Mouse (Mus musculus): ENCODE results near the gene Srcap. TPM values are rescaled to one million over a fixed set of nuclear protein-coding genes. Genes with fewer than 3 reads are reported as not detected.

Gene Srcap
- polyA plus RNA-seq, 1 experiment from 2014 or later: 37.9 TPM

DNA sequence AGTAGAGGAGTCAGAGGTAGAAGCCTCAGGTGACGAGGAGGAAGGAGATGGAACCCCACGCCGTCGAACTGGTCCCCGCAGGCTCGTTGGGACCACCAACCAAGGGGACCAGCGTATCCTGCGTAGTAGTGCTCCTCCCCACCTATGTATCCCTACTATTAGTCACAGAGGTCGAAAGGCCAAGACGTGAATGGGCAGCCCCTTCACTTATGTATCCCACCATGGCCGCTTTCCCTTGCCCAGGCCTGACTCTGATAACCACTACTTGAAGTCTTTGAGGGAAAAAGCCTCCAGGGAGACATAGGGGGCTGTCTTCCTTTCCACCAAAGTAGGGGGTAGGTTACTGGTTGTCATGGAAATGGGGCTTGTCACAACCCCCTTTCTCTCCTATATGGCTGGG, 48.8 kb downstream of the Srcap start:
- Histone ChIP-seq H3K4me2 (ENCODE audit: low read length) (no peak overlapping the region), H3K27ac (ENCODE audit: low read depth, low read length) (no peak overlapping the region), H3K27me3 (replicated peaks; ENCODE audit: control insufficient read depth, insufficient read depth, low read length) (no peaks in the 10 kb centered on the region), H3K9me3 (ENCODE audit: control insufficient read depth, low read length) (no peaks in the 10 kb centered on the region), H3K9ac (ENCODE audit: low read depth, low read length) (no peak overlapping the region), H3K4me1 (ENCODE audit: control insufficient read depth, insufficient read depth, low read depth, low read length) (no peaks in the 10 kb centered on the region), H3K4me3 (ENCODE audit: low read length) (no peak overlapping the region), H3K36me3 (ENCODE audit: control insufficient read depth, insufficient read depth, low read length) (peaks cover 47% of the 10 kb centered on the region)
- 92% methylated on average over 11 of the region's 11 CpGs for WGBS
- no peak for ATAC-seq

DNA sequence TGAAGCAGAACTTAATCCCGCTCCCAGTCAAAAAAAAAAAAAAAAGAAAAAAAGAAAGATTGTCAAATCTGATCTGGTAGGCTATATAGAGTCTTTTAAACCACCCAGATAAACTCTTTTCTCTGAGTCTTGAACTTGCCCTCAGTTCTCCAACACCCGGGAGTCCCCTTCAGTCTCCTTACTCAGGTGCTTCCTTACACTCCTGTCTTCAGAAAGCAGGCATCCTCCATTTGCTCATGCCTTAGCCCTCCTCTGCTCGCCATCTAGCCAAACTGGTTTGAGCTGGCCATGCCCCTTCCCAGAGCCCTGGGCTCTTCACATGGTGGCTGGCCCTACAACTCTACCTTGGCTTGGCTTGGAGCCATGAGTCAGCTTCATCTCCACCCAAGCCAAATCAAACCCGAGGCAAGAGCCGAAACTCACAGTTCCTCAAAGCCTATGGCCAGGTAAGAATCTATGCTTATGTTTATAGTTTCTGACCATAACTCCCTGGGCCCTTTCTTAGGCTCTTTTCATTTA, 49.6 kb downstream of the Srcap start, which contains the start of gene Tmem265:
TSS of gene Tmem265 (plus strand) at position 51 of the 519 bp plus-strand sequence.
- 92% methylated on average over 5 of the region's 5 CpGs for WGBS
- H3K36me3 ChIP-seq (ENCODE audit: control insufficient read depth, insufficient read depth, low read length): peaks cover 43% of the 10 kb centered on the region

DNA sequence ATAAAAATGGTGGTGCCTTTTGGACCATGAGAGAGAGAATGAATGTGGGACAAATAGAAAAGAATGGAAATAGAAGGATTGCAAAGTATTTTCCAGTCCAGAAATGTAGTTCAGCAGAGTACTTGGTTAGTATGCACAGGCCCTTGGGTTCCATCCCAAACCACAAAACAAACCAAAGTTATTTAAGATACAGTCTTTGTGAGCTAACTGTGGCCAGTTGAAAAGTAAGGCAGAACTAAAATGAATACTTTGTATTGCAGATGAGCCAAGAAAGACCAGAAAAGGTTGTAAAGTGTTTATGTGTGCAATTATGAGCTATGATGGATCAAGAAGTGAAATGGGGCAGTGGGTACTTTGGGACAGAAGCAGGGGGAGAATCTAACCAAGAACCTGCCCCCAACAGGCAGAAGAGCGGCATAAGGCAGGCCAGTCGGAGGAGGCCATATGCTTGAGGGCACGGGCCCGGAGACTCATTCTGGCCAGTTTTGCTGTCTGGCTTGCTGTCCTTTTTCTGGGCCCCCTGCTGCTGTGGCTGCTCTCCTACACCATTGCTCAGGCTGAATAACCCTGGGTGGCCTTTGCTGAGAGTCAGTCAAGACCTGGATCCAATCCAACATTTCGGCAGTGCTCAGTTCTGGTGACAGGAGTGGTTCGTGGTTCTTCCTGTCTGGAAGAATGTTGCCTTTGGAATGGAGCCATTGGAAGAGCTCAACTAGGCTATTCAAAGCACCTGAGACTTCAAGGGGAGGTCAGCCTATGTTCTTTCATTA, 52.8 kb downstream of the Srcap start:
- Histone ChIP-seq H3K27me3 (replicated peaks; ENCODE audit: control insufficient read depth, insufficient read depth, low read length) (no peaks in the 10 kb centered on the region), H3K4me3 (ENCODE audit: low read length) (no peak overlapping the region), H3K4me2 (ENCODE audit: low read length) (no peak overlapping the region), H3K9me3 (ENCODE audit: control insufficient read depth, low read length) (no peaks in the 10 kb centered on the region), H3K9ac (ENCODE audit: low read depth, low read length) (no peak overlapping the region), H3K36me3 (ENCODE audit: control insufficient read depth, insufficient read depth, low read length) (peaks cover 13% of the 10 kb centered on the region), H3K4me1 (ENCODE audit: control insufficient read depth, insufficient read depth, low read depth, low read length) (no peaks in the 10 kb centered on the region), H3K27ac (ENCODE audit: low read depth, low read length) (no peak overlapping the region)
- 56% methylated on average over 6 of the region's 6 CpGs for WGBS
- no peak for ATAC-seq

More for the DNA sequence above, 49.6 kb downstream of the Srcap start, which contains the start of gene Tmem265:
- no peaks in the 10 kb centered on the region for H3K27me3 ChIP-seq (replicated peaks; ENCODE audit: control insufficient read depth, insufficient read depth, low read length)
- ATAC-seq: no peak
- no peaks in the 10 kb centered on the region for H3K4me1 ChIP-seq (ENCODE audit: control insufficient read depth, insufficient read depth, low read depth, low read length)
- no peaks in the 10 kb centered on the region for H3K9me3 ChIP-seq (ENCODE audit: control insufficient read depth, low read length)
- H3K4me3 ChIP-seq (ENCODE audit: low read length): no peak within 1 kb of the TSS
- H3K27ac ChIP-seq (ENCODE audit: low read depth, low read length): no peak within 1 kb of the TSS
- H3K9ac ChIP-seq (ENCODE audit: low read depth, low read length): no peak within 1 kb of the TSS
- H3K4me2 ChIP-seq (ENCODE audit: low read length): no peak within 1 kb of the TSS

DNA sequence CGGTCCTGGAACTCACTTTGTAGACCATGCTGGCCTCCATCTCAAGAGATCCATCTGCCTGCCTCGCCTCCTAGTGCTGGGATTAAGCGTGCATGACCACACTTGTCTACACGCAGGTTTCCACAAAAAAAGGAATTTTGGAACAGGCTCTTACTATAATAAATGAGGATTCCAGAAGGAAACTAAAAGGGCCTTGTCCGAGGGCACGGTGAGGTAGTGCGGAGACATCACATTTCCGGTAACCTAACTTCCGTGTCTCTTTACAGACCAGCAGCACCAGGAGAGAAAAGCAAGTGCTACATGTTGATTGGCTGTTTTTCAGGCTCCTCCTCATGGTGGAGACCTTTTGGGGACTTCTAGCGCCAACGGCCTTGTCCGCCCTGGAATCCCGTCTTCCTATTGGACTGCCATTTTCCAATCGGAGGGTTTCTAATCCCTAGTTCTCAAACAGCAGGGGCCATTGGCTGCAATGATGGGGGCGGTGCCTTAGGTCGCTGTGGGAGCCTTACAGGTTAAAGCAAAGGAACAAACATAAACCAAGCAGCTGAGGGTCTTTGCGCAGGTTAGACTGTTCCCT, 61.2 kb downstream of the Srcap start, which contains the start of gene Phkg2:
TSS of gene Phkg2 (plus strand) at position 446 of the 577 bp plus-strand sequence.
- peaks cover 20% of the 10 kb centered on the region for H3K4me1 ChIP-seq (ENCODE audit: control insufficient read depth, insufficient read depth, low read depth, low read length)
- H3K4me2 ChIP-seq (ENCODE audit: low read length): peak within 1 kb of the TSS; percentile 95
- H3K9me3 ChIP-seq (ENCODE audit: control insufficient read depth, low read length): no peaks in the 10 kb centered on the region
- peaks cover 3% of the 10 kb centered on the region; the same call in 1 of the 2 replicates for H3K36me3 ChIP-seq (ENCODE audit: control insufficient read depth, insufficient read depth, low read length)
- peak within 1 kb of the TSS; percentile 84 for H3K27ac ChIP-seq (ENCODE audit: low read depth, low read length)
- H3K9ac ChIP-seq (ENCODE audit: low read depth, low read length): peak within 1 kb of the TSS; percentile 90
- peak; percentile 99 for ATAC-seq
- H3K4me3 ChIP-seq (ENCODE audit: low read length): peak within 1 kb of the TSS; percentile 93
- H3K27me3 ChIP-seq (replicated peaks; ENCODE audit: control insufficient read depth, insufficient read depth, low read length): no peaks in the 10 kb centered on the region
- under 1% methylated on average over 17 of the region's 17 CpGs for WGBS

DNA sequence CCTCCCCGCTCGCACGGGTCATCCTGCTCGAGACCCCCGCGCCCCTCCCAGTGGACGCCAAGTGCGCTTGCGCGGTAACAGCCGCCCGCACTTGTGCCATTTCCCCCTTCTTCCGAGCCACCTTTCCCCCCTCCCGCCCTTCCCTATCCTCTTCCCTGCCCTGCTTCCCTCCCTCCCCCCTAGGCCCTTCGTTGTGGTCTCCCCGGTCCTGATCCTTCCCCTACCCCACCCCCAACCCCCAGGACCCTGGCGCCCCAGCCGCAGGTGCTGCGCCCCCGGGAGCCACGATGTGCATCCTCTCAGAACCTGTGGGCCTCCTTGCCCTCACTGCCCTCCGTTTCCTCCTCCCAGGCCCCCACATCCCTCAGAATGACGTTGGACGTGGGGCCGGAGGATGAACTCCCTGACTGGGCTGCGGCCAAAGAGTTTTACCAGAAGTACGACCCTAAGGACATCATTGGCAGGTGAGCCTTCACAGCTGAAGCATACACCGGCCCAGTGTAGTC, 61.8 kb downstream of the Srcap start:
- ATAC-seq: peak; percentile 79; the same call in 1 of the 2 replicates

DNA sequence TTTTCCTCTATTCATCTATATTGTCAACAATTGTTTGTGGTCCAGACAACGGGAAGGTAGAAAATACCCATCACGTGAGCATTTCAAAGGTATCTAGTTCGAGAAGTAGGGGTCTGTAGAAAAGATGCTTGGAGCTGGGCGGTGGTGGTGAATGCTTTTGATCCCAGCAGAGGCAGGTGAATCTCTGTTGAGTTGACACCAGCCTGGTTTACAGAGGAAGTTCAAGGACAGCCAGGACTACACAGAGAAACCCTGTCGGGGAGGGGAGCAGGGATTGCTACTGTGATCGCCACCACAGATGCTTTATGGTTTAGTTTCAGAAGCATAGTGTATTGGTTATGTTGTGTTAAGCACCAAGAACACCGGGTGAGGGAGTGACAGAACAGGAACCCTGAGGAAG, 62.3 kb downstream of the Srcap start:
- H3K4me3 ChIP-seq (ENCODE audit: low read length): peak overlapping the region; percentile 93
- H3K27me3 ChIP-seq (replicated peaks; ENCODE audit: control insufficient read depth, insufficient read depth, low read length): no peaks in the 10 kb centered on the region
- peak overlapping the region; percentile 90 for H3K9ac ChIP-seq (ENCODE audit: low read depth, low read length)
- no peak for ATAC-seq
- peak overlapping the region; percentile 95 for H3K4me2 ChIP-seq (ENCODE audit: low read length)
- peaks cover 20% of the 10 kb centered on the region for H3K4me1 ChIP-seq (ENCODE audit: control insufficient read depth, insufficient read depth, low read depth, low read length)
- no peaks in the 10 kb centered on the region for H3K9me3 ChIP-seq (ENCODE audit: control insufficient read depth, low read length)
- no peak overlapping the region for H3K27ac ChIP-seq (ENCODE audit: low read depth, low read length)
- peaks cover 3% of the 10 kb centered on the region; the same call in 1 of the 2 replicates for H3K36me3 ChIP-seq (ENCODE audit: control insufficient read depth, insufficient read depth, low read length)
- WGBS: 19% methylated on average over 7 of the region's 7 CpGs

More for the DNA sequence above, 61.8 kb downstream of the Srcap start:
- Histone ChIP-seq H3K9ac (ENCODE audit: low read depth, low read length) (peak overlapping the region; percentile 90), H3K4me1 (ENCODE audit: control insufficient read depth, insufficient read depth, low read depth, low read length) (peaks cover 20% of the 10 kb centered on the region), H3K27ac (ENCODE audit: low read depth, low read length) (peak overlapping the region; percentile 84), H3K4me3 (ENCODE audit: low read length) (peak overlapping the region; percentile 93), H3K27me3 (replicated peaks; ENCODE audit: control insufficient read depth, insufficient read depth, low read length) (no peaks in the 10 kb centered on the region), H3K36me3 (ENCODE audit: control insufficient read depth, insufficient read depth, low read length) (peaks cover 3% of the 10 kb centered on the region; the same call in 1 of the 2 replicates), H3K9me3 (ENCODE audit: control insufficient read depth, low read length) (no peaks in the 10 kb centered on the region), H3K4me2 (ENCODE audit: low read length) (peak overlapping the region; percentile 95)
- WGBS: under 1% methylated on average over 28 of the region's 28 CpGs

DNA sequence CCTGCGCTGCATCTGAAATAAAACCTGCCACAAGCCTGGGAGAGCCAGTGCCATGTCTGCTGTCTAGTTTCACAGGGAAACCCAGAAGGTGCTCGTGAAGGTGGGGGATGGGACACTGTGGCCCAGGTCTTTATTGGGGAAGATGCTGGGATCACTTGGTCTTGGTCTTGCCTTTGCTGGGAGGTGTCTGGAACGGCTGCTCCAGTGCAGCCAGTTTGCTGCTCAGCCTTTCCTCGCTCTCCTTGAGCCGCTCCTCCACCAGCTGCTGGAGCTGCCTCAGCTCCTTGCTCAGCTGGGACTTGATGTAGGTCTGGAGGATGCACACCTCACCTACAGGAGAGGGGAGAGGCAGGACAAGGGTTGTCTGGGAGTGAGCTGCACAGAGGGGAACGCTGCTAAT, 71.5 kb downstream of the Srcap start:
- H3K27ac ChIP-seq (ENCODE audit: low read depth, low read length): no peak overlapping the region
- peaks cover 26% of the 10 kb centered on the region for H3K36me3 ChIP-seq (ENCODE audit: control insufficient read depth, insufficient read depth, low read length)
- H3K4me3 ChIP-seq (ENCODE audit: low read length): no peak overlapping the region
- no peaks in the 10 kb centered on the region for H3K9me3 ChIP-seq (ENCODE audit: control insufficient read depth, low read length)
- H3K4me2 ChIP-seq (ENCODE audit: low read length): no peak overlapping the region
- no peak for ATAC-seq
- H3K4me1 ChIP-seq (ENCODE audit: control insufficient read depth, insufficient read depth, low read depth, low read length): peaks cover 7% of the 10 kb centered on the region
- no peaks in the 10 kb centered on the region for H3K27me3 ChIP-seq (replicated peaks; ENCODE audit: control insufficient read depth, insufficient read depth, low read length)
- no peak overlapping the region for H3K9ac ChIP-seq (ENCODE audit: low read depth, low read length)
- 91% methylated on average over 6 of the region's 6 CpGs for WGBS

DNA sequence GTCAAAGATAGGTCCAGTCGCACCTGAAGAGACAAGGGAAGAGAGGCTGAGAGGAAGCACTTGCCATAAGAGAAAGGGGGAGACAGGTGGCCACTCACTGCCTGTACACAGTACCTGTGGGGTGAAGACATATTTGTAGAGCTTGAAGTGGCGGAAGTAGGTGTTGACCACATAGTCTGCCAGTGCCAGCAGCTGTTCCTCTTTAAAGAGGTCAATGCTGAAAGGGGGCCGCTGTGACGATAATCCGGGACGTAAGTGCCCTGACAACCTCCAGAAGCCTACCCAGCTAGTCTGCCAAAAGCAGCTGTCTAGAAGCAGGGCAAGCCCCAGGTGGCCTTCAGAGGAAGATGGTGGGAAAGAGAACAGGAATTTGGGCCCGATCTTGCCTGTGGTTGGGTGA, 73.2 kb downstream of the Srcap start:
- ATAC-seq: no peak
- WGBS: 92% methylated on average over 7 of the region's 7 CpGs
- Histone ChIP-seq H3K4me3 (ENCODE audit: low read length) (no peak overlapping the region), H3K27ac (ENCODE audit: low read depth, low read length) (no peak overlapping the region), H3K27me3 (replicated peaks; ENCODE audit: control insufficient read depth, insufficient read depth, low read length) (no peaks in the 10 kb centered on the region), H3K4me2 (ENCODE audit: low read length) (no peak overlapping the region), H3K36me3 (ENCODE audit: control insufficient read depth, insufficient read depth, low read length) (peaks cover 21% of the 10 kb centered on the region), H3K9me3 (ENCODE audit: control insufficient read depth, low read length) (no peaks in the 10 kb centered on the region), H3K4me1 (ENCODE audit: control insufficient read depth, insufficient read depth, low read depth, low read length) (peaks cover 13% of the 10 kb centered on the region), H3K9ac (ENCODE audit: low read depth, low read length) (no peak overlapping the region)

DNA sequence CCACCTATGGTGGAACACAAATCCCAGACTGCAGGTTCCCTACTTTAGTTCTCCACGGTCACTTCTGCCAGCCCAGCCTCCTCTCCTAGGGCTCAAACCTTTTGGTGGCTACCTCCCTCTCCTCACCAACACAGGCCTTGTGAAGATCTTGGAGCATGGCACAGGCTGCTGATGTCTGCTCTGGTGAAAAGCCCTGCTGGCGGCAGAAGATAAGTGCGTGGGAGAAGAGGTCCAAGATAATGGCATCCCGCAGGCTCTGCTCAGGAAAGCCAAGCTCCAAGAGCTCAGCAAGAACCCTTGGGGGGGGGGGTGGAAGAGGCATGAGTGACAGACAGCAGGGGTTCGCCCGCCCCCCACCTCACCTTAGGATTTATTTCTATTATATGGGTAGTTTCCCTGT, 74.4 kb downstream of the Srcap start:
- no peak overlapping the region for H3K27ac ChIP-seq (ENCODE audit: low read depth, low read length)
- no peak overlapping the region for H3K4me3 ChIP-seq (ENCODE audit: low read length)
- no peaks in the 10 kb centered on the region for H3K27me3 ChIP-seq (replicated peaks; ENCODE audit: control insufficient read depth, insufficient read depth, low read length)
- H3K4me1 ChIP-seq (ENCODE audit: control insufficient read depth, insufficient read depth, low read depth, low read length): peaks cover 13% of the 10 kb centered on the region
- H3K9me3 ChIP-seq (ENCODE audit: control insufficient read depth, low read length): no peaks in the 10 kb centered on the region
- no peak for ATAC-seq
- no peak overlapping the region for H3K4me2 ChIP-seq (ENCODE audit: low read length)
- peaks cover 19% of the 10 kb centered on the region for H3K36me3 ChIP-seq (ENCODE audit: control insufficient read depth, insufficient read depth, low read length)
- WGBS: 92% methylated on average over 6 of the region's 6 CpGs
- no peak overlapping the region for H3K9ac ChIP-seq (ENCODE audit: low read depth, low read length)

All from hindbrain, embryonic 16.5 days (tissue).